Mouse (Mus musculus) spleen, adult 2 months (tissue): ENCODE data around the gene Tnfsf14.

ENCODE experiments used
- CTCF ChIP-seq: fragments of 200-500 bp; IDR thresholded peaks from 2 replicates; pipeline ENCODE4 v1.5.1; 2011; ENCODE audit warnings: mild to moderate bottlenecking, inconsistent platforms; ENCODE audit not compliant: insufficient read depth, insufficient read length, insufficient replicate concordance; ENCODE audit errors: extremely low read depth
- POLR2A ChIP-seq: fragments of 200-500 bp; IDR thresholded peaks from 2 replicates; pipeline ENCODE4 v1.6.1; 2011; ENCODE audit warnings: low read depth, low read length, inconsistent platforms

DNA sequence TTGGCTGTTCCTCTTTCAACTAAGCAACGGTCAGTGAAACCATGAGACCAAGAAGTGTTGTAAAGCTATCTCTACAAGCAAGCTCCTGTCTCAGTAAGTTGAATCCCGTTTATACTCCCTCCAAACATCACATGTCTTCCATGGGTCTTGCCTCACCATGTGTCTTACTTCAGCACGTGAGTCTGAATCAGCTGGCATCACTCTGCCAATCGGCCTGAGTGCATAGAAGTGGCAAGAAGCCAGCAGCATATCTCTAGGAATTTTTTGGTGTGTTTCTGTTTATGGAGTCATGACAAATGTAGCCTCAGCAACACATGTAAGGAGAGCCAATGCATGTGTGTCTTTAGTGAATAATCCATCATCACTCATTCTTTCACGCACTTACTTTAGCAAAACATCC is 21.6 kb downstream of the Tnfsf14 start:
- TF ChIP-seq CTCF (no peak), POLR2A (no peak)
